Comparison of ENCODE assay signal across 9 mouse cellular contexts in the genomic region with DNA sequence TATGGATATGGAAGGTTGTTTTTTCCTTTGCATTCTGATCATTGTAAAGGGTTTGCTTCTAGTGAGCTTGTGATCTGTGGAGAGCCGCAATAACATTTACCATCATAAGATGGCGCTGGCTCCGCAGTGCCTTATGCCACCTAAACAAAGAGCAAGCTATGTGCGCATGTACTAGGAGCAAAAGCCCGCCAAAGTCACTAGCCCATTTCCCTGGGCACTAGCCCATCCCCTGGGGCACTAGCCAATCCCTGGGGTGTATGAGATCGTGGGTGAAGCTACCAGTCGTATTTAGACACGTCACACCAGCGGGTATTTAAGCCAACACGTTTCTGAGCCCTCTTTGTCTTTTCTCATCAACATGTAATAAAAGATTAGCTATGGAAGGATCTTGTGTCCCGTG. TPM values are rescaled to one million over a fixed set of nuclear protein-coding genes. Genes with fewer than 3 reads are reported as not detected.
DNase-seq lines count a peak whose midpoint lies in the region; ATAC-seq and TF ChIP-seq lines count a peak whose summit lies in the region.
"Not testable (repeated sequence)": the region's sequence is repeated elsewhere in the genome, so short reads cannot be mapped to it uniquely, and the experiment has no call there.
"Had no signal": no experiment of that assay in that cellular context is flagged by ENCODE, and none has a peak within 500 bp of the region (broad histone marks: within the 10 kb centered on the region; RNA-seq: fewer than 3 reads in every experiment).

No protein-coding gene starts in this region.

- not testable (repeated sequence) for H3K27ac ChIP-seq in MEL (ENCODE audit: control insufficient read depth, low read depth, low read length); embryonic facial prominence, embryonic 10.5 days (replicated peaks); kidney, adult 2 months (ENCODE audit: insufficient read depth, low read depth, low read length); midbrain, embryonic 11.5 days (ENCODE audit: low read depth, low read length)

- H3K36me3 ChIP-seq in MEL (ENCODE audit: control insufficient read depth in 1 of 2, insufficient read depth in 2 of 2, low read length in 2 of 2); embryonic facial prominence, embryonic 10.5 days (replicated peaks); kidney, adult 2 months (ENCODE audit: control insufficient read depth, insufficient read depth, low read length); midbrain, embryonic 11.5 days (ENCODE audit: control insufficient read depth, insufficient read depth, low read length): not testable (repeated sequence)

- DNase-seq in MEL (ENCODE audit: low read depth, low spot score), result peak; percentile 18
- DNase-seq in c-Kit-positive CD71-positive TER-119-negative erythroid progenitor cells, embryonic 14.5 days (ENCODE audit: low read depth), result peak; percentile 2
- peak; percentile 23 for DNase-seq in embryonic facial prominence, embryonic 10.5 days (ENCODE audit: low spot score)
- peak; percentile 6 to 11 for DNase-seq in heart, adult 18-20 months
- DNase-seq in kidney, adult 2 months, result peak; percentile 34
- peak; percentile 22 to 48 for DNase-seq in layer of hippocampus, postnatal 10 days (ENCODE audit: low spot score in 2 of 2)
- DNase-seq in midbrain, embryonic 11.5 days (ENCODE audit: low spot score, missing footprints), result peak; percentile 88
- peak; percentile 11 for DNase-seq in thymus, postnatal 4 days

- H3K27me3 ChIP-seq in MEL (ENCODE audit: control insufficient read depth in 1 of 2, insufficient read depth in 2 of 2, low read length in 2 of 2); embryonic facial prominence, embryonic 10.5 days (replicated peaks; ENCODE audit: low read depth, poor library complexity, severe bottlenecking); kidney, adult 2 months (replicated peaks; ENCODE audit: control insufficient read depth, insufficient read depth, low read length); midbrain, embryonic 11.5 days (ENCODE audit: control insufficient read depth, insufficient read depth, low read length): not testable (repeated sequence)

- 68% methylated on average over 11 of the region's 11 CpGs for WGBS in embryonic facial prominence, embryonic 10.5 days
- WGBS in kidney, adult 2 months, result 59% methylated on average over 11 of the region's 11 CpGs
- 71% methylated on average over 11 of the region's 11 CpGs for WGBS in midbrain, embryonic 11.5 days

- not testable (repeated sequence) for TF ChIP-seq RAD21 in MEL (IDR thresholded peaks at IDR 0.05; ENCODE audit: low read depth, low read length)

- ATAC-seq in midbrain, embryonic 11.5 days (ENCODE audit: low FRiP score), result not testable (repeated sequence)

- peak in 2 of 3 experiments; percentile 4 to 25; a peak in 4 of 6 replicates for TF ChIP-seq CTCF in MEL (IDR thresholded peaks at IDR 0.05 in 2 of 3, conservative IDR thresholded peaks at IDR 0.05 in 1 of 3; ENCODE audit: control insufficient read depth in 1 of 3, insufficient read depth in 1 of 3, low read depth in 2 of 3, low read length in 3 of 3, poor library complexity in 1 of 3, severe bottlenecking in 1 of 3)
- TF ChIP-seq CTCF in kidney, adult 2 months (conservative IDR thresholded peaks at IDR 0.05; ENCODE audit: insufficient read depth, insufficient read length, low read depth, low read length), result peak; percentile 29; the same call in 1 of the 2 replicates

- not testable (repeated sequence) for H3K4me1 ChIP-seq in MEL (ENCODE audit: control insufficient read depth in 1 of 2, insufficient read depth in 2 of 2, low read length in 2 of 2); embryonic facial prominence, embryonic 10.5 days; kidney, adult 2 months (ENCODE audit: control insufficient read depth, insufficient read depth, low read length); midbrain, embryonic 11.5 days (ENCODE audit: control insufficient read depth, insufficient read depth, low read length)

- not testable (repeated sequence) for H3K4me3 ChIP-seq in MEL (ENCODE audit: control insufficient read depth in 1 of 2, insufficient read depth in 1 of 2, low read depth in 2 of 2, low read length in 2 of 2); embryonic facial prominence, embryonic 10.5 days; kidney, adult 2 months (ENCODE audit: insufficient read depth, low read depth, low read length); midbrain, embryonic 11.5 days (ENCODE audit: low read depth, low read length)

- not testable (repeated sequence) for H3K9ac ChIP-seq in MEL (ENCODE audit: control insufficient read depth, low read depth, low read length, poor library complexity, severe bottlenecking); midbrain, embryonic 11.5 days (ENCODE audit: low read length)

- not testable (repeated sequence) for TF ChIP-seq EP300 in MEL (IDR thresholded peaks at IDR 0.05; ENCODE audit: low read depth in 1 of 2, low read length in 2 of 2)

- not testable (repeated sequence) for H3K4me2 ChIP-seq in midbrain, embryonic 11.5 days

- H3K79me2 ChIP-seq in MEL (ENCODE audit: control insufficient read depth, insufficient read depth, low read length, poor library complexity), result not testable (repeated sequence)

- not testable (repeated sequence) for TF ChIP-seq POLR2A in MEL (IDR thresholded peaks at IDR 0.05; ENCODE audit: control insufficient read depth in 1 of 2, insufficient read depth in 1 of 2, low read depth in 1 of 2, low read length in 2 of 2, poor library complexity in 1 of 2); kidney, adult 2 months (IDR thresholded peaks at IDR 0.05; ENCODE audit: low read depth, low read length)

- H3K9me3 ChIP-seq in MEL (replicated peaks; ENCODE audit: insufficient read depth, low read length); embryonic facial prominence, embryonic 10.5 days; midbrain, embryonic 11.5 days (ENCODE audit: control insufficient read depth, low read length): not testable (repeated sequence)

TF ChIP-seq in MEL, 35 proteins besides CTCF, POLR2A, EP300 and RAD21:
- TF ChIP-seq SMC3 (IDR thresholded peaks at IDR 0.05; ENCODE audit: low read depth, low read length), result 0 out of 2 replicates have a peak, but pooled peaks have one; percentile 18

RNA-seq across cellular contexts. Expression of a gene that starts 59.0 kb away (rescaled TPM):
- total RNA-seq in MEL (2012; rRNA removed), result not detected in 2 replicates
- polyA plus RNA-seq in MEL (2012; ENCODE audit: insufficient read depth in 1 of 2, insufficient read length in 2 of 2, low read depth in 1 of 2, low replicate concordance in 2 of 2, missing spikeins in 1 of 2), result not detected
- polyA plus RNA-seq in embryonic facial prominence, embryonic 10.5 days (2016; fragmentation: Nextera tagmentation; extraction: Ambion mirVana), result 2.5 and 2.6 TPM in 2 replicates
- 10 to 100 TPM; 19.1 to 24.0 TPM for total RNA-seq in heart, adult 18-20 months (2021)
- polyA plus RNA-seq in kidney, adult 2 months (2012; rRNA removed), result 18.5 and 32.0 TPM in 2 replicates
- 1 to 10 TPM; 5.5 to 8.7 TPM for total RNA-seq in layer of hippocampus, postnatal 10 days (2021)
- 3.0 and 3.7 TPM in 2 replicates for polyA plus RNA-seq in midbrain, embryonic 11.5 days (2014; fragmentation: Nextera tagmentation; extraction: Ambion mirVana)
- polyA plus RNA-seq: G1E had no signal

Comparison
In these comparisons a context has a peak if more than half of its experiments do, and no peak if none do; other contexts are left out.
1. DNase-seq: peak in every context shown above with its lines; median percentile 88 in midbrain, embryonic 11.5 days; 35 in layer of hippocampus, postnatal 10 days; 34 in kidney, adult 2 months; 23 in embryonic facial prominence, embryonic 10.5 days; 18 in MEL; 11 in thymus, postnatal 4 days; 8 in heart, adult 18-20 months; 2 in c-Kit-positive CD71-positive TER-119-negative erythroid progenitor cells, embryonic 14.5 days.